Mouse (Mus musculus) lung, postnatal 0 days (tissue): ENCODE data around the gene Ifit1bl2. TPM values are rescaled to one million over a fixed set of nuclear protein-coding genes. Genes with fewer than 3 reads are reported as not detected.
"Not testable (repeated sequence)": the region's sequence is repeated elsewhere in the genome, so short reads cannot be mapped to it uniquely, and the experiment has no call there.

ENCODE experiments used
- ATAC-seq: fragments of 200-750 bp; cut with Nextera tagmentation; 2 replicates; pipeline ENCODE4 v1.8.0; 2017; ENCODE audit warnings: moderate library complexity
- DNase-seq: peaks from one replicate; pipeline ENCODE4 v3.0.0-alpha.2; 2016; ENCODE audit warnings: low spot score
- H3K27ac ChIP-seq: fragments of 300-500 bp; sonication (generic); 2 replicates; pipeline ENCODE4 v1.5.1; 2014; ENCODE audit warnings: antibody characterized with exemption, mild to moderate bottlenecking, low read length, mixed read lengths
- H3K27me3 ChIP-seq: fragments of 300-500 bp; sonication (generic); replicated peaks from 2 replicates; pipeline ENCODE4 v1.6.1; 2014; ENCODE audit warnings: low read length, mixed read lengths; ENCODE audit not compliant: insufficient read depth
- H3K36me3 ChIP-seq: fragments of 300-500 bp; sonication (generic); 2 replicates; pipeline ENCODE4 v1.6.1; 2014; ENCODE audit warnings: low read length, mixed read lengths; ENCODE audit not compliant: insufficient read depth
- H3K4me1 ChIP-seq: fragments of 300-500 bp; sonication (generic); 2 replicates; pipeline ENCODE4 v1.6.1; 2014; ENCODE audit warnings: antibody characterized with exemption, low read depth, low read length, mixed read lengths; ENCODE audit not compliant: insufficient read depth
- H3K4me2 ChIP-seq: fragments of 300-500 bp; sonication (generic); replicated peaks from 2 replicates; pipeline ENCODE4 v1.6.1; 2014; ENCODE audit warnings: low read depth, mild to moderate bottlenecking, low read length, moderate library complexity, mixed read lengths
- H3K4me3 ChIP-seq: fragments of 300-500 bp; sonication (generic); 2 replicates; pipeline ENCODE4 v1.5.1; 2014; ENCODE audit warnings: low read depth, low read length
- H3K9ac ChIP-seq: fragments of 300-500 bp; sonication (generic); replicated peaks from 2 replicates; pipeline ENCODE4 v1.6.1; 2014; ENCODE audit warnings: low read depth, mild to moderate bottlenecking
- H3K9me3 ChIP-seq: fragments of 300-500 bp; sonication (generic); 2 replicates; pipeline ENCODE4 v1.6.1; 2016; ENCODE audit warnings: low read length, mixed read lengths
- CTCF ChIP-seq: IDR thresholded peaks from 2 replicates; pipeline ENCODE4 v1.5.1; 2016; ENCODE audit warnings: antibody characterized with exemption, mild to moderate bottlenecking
- EP300 ChIP-seq: IDR thresholded peaks from 2 replicates; pipeline ENCODE4 v1.6.1; 2016; ENCODE audit warnings: antibody characterized with exemption, mild to moderate bottlenecking, control low read depth
- WGBS: fragments of 180-500 bp; shearing (Covaris S2); extraction: QIAGEN DNeasy Blood & Tissue Kit; methylation state at CpG from one replicate; pipeline ENCODE4 v1.1.7; 2014; 5-methylcytosine and 5-hydroxymethylcytosine counted together
- polyA plus RNA-seq: library from polyadenylated mRNA; unstranded; fragments of >200 nt; fragmentation: Nextera tagmentation; extraction: Ambion mirVana; gene quantifications from 2 replicates; pipeline ENCODE4 v1.2.1, GENCODE M21; 2015

Gene Ifit1bl2
- polyA plus RNA-seq, 1 experiment from 2014 or later = 0.54 TPM

GRCm38 (mm10) chr19:34620871-34621270 is 19.7 kb downstream of the Ifit1bl2 start:
- WGBS = 74% methylated on average over 5 of the region's 5 CpGs
- no peaks in the 10 kb centered on the region for H3K36me3 ChIP-seq
- TF ChIP-seq EP300 = no peak
- TF ChIP-seq CTCF = no peak
- no peaks in the 10 kb centered on the region for H3K9me3 ChIP-seq
- no peaks in the 10 kb centered on the region for H3K4me1 ChIP-seq
- no peak for ATAC-seq
- no peak overlapping the region for H3K9ac ChIP-seq
- H3K4me3 ChIP-seq = no peak overlapping the region
- H3K27ac ChIP-seq = no peak overlapping the region
- no peak for DNase-seq
- no peaks in the 10 kb centered on the region for H3K27me3 ChIP-seq
- no peak overlapping the region for H3K4me2 ChIP-seq

GRCm38 (mm10) chr19:34612243-34613001 is 28.1 kb downstream of the Ifit1bl2 start:
- not testable (repeated sequence) for H3K4me1 ChIP-seq

GRCm38 (mm10) chr19:34610118-34610517 is 30.4 kb downstream of the Ifit1bl2 start:
- not testable (repeated sequence) for ATAC-seq, DNase-seq, H3K4me3 ChIP-seq, H3K36me3 ChIP-seq, H3K4me2 ChIP-seq, H3K27ac ChIP-seq, H3K4me1 ChIP-seq, H3K9me3 ChIP-seq, H3K27me3 ChIP-seq, H3K9ac ChIP-seq
- WGBS = 70% methylated on average over 3 of the region's 3 CpGs

More at GRCm38 (mm10) chr19:34612243-34613001, 28.1 kb downstream of the Ifit1bl2 start:
- not testable (repeated sequence) for H3K4me2 ChIP-seq, H3K27ac ChIP-seq, H3K9me3 ChIP-seq, ATAC-seq, H3K9ac ChIP-seq, DNase-seq, H3K27me3 ChIP-seq, H3K36me3 ChIP-seq, H3K4me3 ChIP-seq
- 68% methylated on average over 4 of the region's 11 CpGs for WGBS

GRCm38 (mm10) chr19:34607237-34608051 is 33.1 kb downstream of the Ifit1bl2 start, which contains the start of gene Ifit3b:
Gene Ifit3b (plus strand): TSS chr19:34607970.
- peak within 1 kb of the TSS; percentile 62; the same call in 1 of the 2 replicates for H3K27ac ChIP-seq
- DNase-seq (peak; percentile 39), ATAC-seq (peak; percentile 89)
- 0 out of 2 replicates have a peak within 1 kb of the TSS, but pooled peaks have one; percentile 25 for H3K4me2 ChIP-seq
- 21% methylated on average over 4 of the region's 4 CpGs for WGBS
- peak; percentile 67 for TF ChIP-seq EP300
- H3K36me3 ChIP-seq, H3K4me3 ChIP-seq, H3K27me3 ChIP-seq, H3K4me1 ChIP-seq, H3K9ac ChIP-seq, H3K9me3 ChIP-seq: not testable (repeated sequence)

- Histone ChIP-seq H3K36me3 (no peaks in the 10 kb centered on the region), H3K4me3 (no peak overlapping the region), H3K9me3 (no peaks in the 10 kb centered on the region), H3K27me3 (no peaks in the 10 kb centered on the region), H3K4me1 (no peaks in the 10 kb centered on the region), H3K27ac (no peak overlapping the region), H3K4me2 (no peak overlapping the region), H3K9ac (no peak overlapping the region)
- TF ChIP-seq CTCF = no peak
- no peak for TF ChIP-seq EP300
- WGBS = 86% methylated on average over 3 of the region's 3 CpGs
- ATAC-seq = no peak
- no peak for DNase-seq
Observed at GRCm38 (mm10) chr19:34605472-34605871, 35.1 kb downstream of the Ifit1bl2 start.

GRCm38 (mm10) chr19:34601888-34602287 is 38.7 kb downstream of the Ifit1bl2 start, which contains the start of gene Ifit1bl1:
Gene Ifit1bl1 (minus strand): TSS chr19:34601956.
- not testable (repeated sequence) for H3K9ac ChIP-seq, H3K9me3 ChIP-seq, H3K4me2 ChIP-seq, H3K36me3 ChIP-seq, H3K4me3 ChIP-seq, H3K4me1 ChIP-seq, H3K27me3 ChIP-seq, H3K27ac ChIP-seq
- DNase-seq (peak; percentile 62), ATAC-seq (0 out of 2 replicates have a peak, but pooled peaks have one; percentile 6)
- 18% methylated on average over 1 of the region's 1 CpGs for WGBS

- H3K4me1 ChIP-seq, H3K27me3 ChIP-seq, H3K4me2 ChIP-seq, H3K27ac ChIP-seq, H3K4me3 ChIP-seq, H3K36me3 ChIP-seq, ATAC-seq, H3K9ac ChIP-seq, H3K9me3 ChIP-seq: not testable (repeated sequence)
- peak; percentile 63 for DNase-seq
Observed at GRCm38 (mm10) chr19:34599250-34599649, 41.3 kb downstream of the Ifit1bl2 start.
